Mouse (Mus musculus) kidney, adult 2 months (tissue): Measurements from ENCODE around the gene Inpp4a.

Experiments used
- CTCF ChIP-seq: fragments of 200-500 bp; conservative IDR thresholded peaks from 2 replicates; pipeline ENCODE4 v1.5.1; 2011; ENCODE audit warnings: low read depth, mild to moderate bottlenecking, control low read depth, low read length, moderate library complexity, mixed read lengths; ENCODE audit not compliant: insufficient read depth, insufficient read length
- POLR2A ChIP-seq: fragments of 200-500 bp; IDR thresholded peaks from one replicate; pipeline ENCODE4 v1.6.1; 2011; ENCODE audit warnings: low read depth, low read length, control low read depth

DNA sequence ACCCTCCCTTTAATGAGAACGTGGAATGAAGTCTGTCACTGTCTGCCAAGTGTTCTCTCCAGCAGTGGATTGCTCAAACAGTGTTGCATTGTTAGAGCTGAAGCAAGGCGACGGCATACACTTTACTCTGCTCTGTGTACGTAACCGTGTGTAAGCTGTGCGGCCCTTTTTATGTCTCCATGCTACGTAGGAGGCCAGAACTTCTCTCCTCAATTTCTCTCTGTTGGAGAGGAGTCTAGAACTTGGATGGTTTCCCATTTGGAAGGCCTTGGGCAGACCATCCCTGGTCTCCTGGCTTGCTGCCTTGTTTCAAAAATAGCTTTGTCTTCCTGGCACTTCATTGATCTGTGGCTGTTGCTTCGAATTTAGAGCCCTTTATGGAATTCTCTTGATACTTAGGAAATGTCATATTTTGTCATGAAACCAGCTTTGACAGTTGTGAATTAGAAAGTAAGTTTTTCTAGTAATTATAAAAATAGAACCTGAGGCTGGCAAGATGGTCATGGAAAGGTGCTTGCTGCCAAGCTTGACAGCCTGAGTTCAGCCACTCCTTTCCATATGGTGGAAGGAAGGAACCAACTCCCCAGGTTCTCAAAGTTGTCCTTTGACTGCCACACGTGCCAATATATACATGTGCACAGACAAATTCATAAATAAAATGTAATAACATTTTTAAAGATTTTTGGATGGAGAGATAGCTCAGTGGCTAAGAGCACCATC lies 47.9 kb downstream of the Inpp4a start:
- TF ChIP-seq CTCF (no peak), POLR2A (no peak)
